Mouse (Mus musculus) limb, embryonic 12.5 days (tissue): Measurements from ENCODE around the gene Gm9507. TPM values are rescaled to one million over a fixed set of nuclear protein-coding genes. Genes with fewer than 3 reads are reported as not detected.
"Not testable (repeated sequence)": the region's sequence is repeated elsewhere in the genome, so short reads cannot be mapped to it uniquely, and the experiment has no call there.

ENCODE experiments used
- ATAC-seq: fragments of 200-750 bp; cut with Nextera tagmentation; 2 replicates; pipeline ENCODE4 v1.8.0; 2017; ENCODE audit warnings: low read depth, moderate TSS enrichment; ENCODE audit not compliant: insufficient number of reproducible peaks, insufficient read depth, low FRiP score, low TSS enrichment
- H3K27ac ChIP-seq: fragments of 300-500 bp; sonication (generic); 2 replicates; pipeline ENCODE4 v1.5.1; 2016; ENCODE audit warnings: mild to moderate bottlenecking, moderate library complexity
- H3K27me3 ChIP-seq: fragments of 300-500 bp; sonication (generic); 2 replicates; pipeline ENCODE4 v1.6.1; 2016; ENCODE audit warnings: mild to moderate bottlenecking, moderate library complexity
- H3K36me3 ChIP-seq: fragments of 300-500 bp; sonication (generic); 2 replicates; pipeline ENCODE4 v1.6.1; 2016; ENCODE audit warnings: mild to moderate bottlenecking, moderate library complexity
- H3K4me1 ChIP-seq: fragments of 300-500 bp; sonication (generic); replicated peaks from 2 replicates; pipeline ENCODE4 v1.6.1; 2016
- H3K4me2 ChIP-seq: fragments of 300-500 bp; sonication (generic); 2 replicates; pipeline ENCODE4 v1.6.1; 2016; ENCODE audit warnings: mild to moderate bottlenecking, moderate library complexity
- H3K4me3 ChIP-seq: fragments of 300-500 bp; sonication (generic); replicated peaks from 2 replicates; pipeline ENCODE4 v1.5.1; 2016; ENCODE audit warnings: mild to moderate bottlenecking
- H3K9ac ChIP-seq: fragments of 300-500 bp; sonication (generic); replicated peaks from 2 replicates; pipeline ENCODE4 v1.6.1; 2016; ENCODE audit warnings: mild to moderate bottlenecking, moderate library complexity
- H3K9me3 ChIP-seq: fragments of 300-500 bp; sonication (generic); 2 replicates; pipeline ENCODE4 v1.6.1; 2016; ENCODE audit warnings: mild to moderate bottlenecking, moderate library complexity
- WGBS: fragments of 180-500 bp; shearing (Covaris S2); methylation state at CpG from one replicate; pipeline ENCODE4 v1.1.7; 2016; 5-methylcytosine and 5-hydroxymethylcytosine counted together
- polyA plus RNA-seq: library from polyadenylated mRNA; unstranded; fragments of >200 nt; fragmentation: Nextera tagmentation; extraction: Ambion mirVana; gene quantifications from 2 replicates; pipeline ENCODE4 v1.2.1, GENCODE M21; 2016

Gene Gm9507
- polyA plus RNA-seq, 1 experiment from 2014 or later = not detected

- WGBS = 75% methylated on average over 3 of the region's 3 CpGs
Measured at GRCm38 (mm10) chr10:77804095-77804494, 7.5 kb downstream of the Gm9507 start.

DNA sequence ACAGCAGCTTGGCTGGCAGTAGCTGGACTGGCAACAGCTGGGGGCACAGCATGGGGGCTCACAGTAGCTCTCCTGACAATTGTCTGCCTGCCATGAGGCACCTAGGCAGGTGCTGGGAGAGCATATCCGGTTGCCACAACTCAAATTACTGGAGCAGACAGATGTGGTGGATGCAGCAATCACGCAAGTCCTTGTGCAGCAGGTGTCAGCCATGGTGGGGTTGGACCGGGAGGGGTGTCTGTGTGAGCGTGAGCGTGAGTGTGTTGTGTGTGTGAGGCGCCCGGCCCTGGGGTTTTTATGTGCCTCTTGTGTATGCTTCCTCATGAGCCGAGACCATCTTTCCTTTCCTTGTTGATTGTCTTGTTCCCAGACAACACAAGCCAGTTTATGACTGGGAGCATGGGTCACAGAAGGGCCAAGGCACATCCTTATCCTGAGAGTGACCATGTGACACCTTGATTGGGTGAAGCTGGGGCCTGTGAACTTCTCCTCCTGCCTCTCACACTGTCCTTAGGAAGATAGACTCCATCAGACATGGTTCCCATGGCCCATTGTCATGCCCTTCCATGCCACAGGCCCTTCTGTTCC is 12.6 kb downstream of the Gm9507 start, which contains the start of gene Gm19668:
Gene Gm19668 (minus strand): TSS at position 213 of the 588 bp plus-strand sequence.
- WGBS = 48% methylated on average over 8 of the region's 8 CpGs
- no peaks in the 10 kb centered on the region for H3K36me3 ChIP-seq
- H3K4me2 ChIP-seq = no peak within 1 kb of the TSS
- peaks cover 14% of the 10 kb centered on the region for H3K4me1 ChIP-seq
- H3K4me3 ChIP-seq = no peak within 1 kb of the TSS
- no peak within 1 kb of the TSS for H3K9ac ChIP-seq
- no peak within 1 kb of the TSS for H3K27ac ChIP-seq
- no peak for ATAC-seq
- no peaks in the 10 kb centered on the region for H3K27me3 ChIP-seq
- no peaks in the 10 kb centered on the region for H3K9me3 ChIP-seq

More at GRCm38 (mm10) chr10:77804095-77804494, 7.5 kb downstream of the Gm9507 start:
- H3K4me1 ChIP-seq = no peaks in the 10 kb centered on the region
- no peak overlapping the region for H3K9ac ChIP-seq
- H3K9me3 ChIP-seq = peaks cover 2% of the 10 kb centered on the region; the same call in 1 of the 2 replicates
- H3K4me3 ChIP-seq = no peak overlapping the region
- H3K36me3 ChIP-seq = no peaks in the 10 kb centered on the region
- H3K27me3 ChIP-seq = no peaks in the 10 kb centered on the region
- no peak overlapping the region for H3K27ac ChIP-seq
- no peak for ATAC-seq
- no peak overlapping the region for H3K4me2 ChIP-seq

- not testable (repeated sequence) for H3K9me3 ChIP-seq, H3K4me2 ChIP-seq, H3K4me3 ChIP-seq, ATAC-seq, H3K27ac ChIP-seq, H3K27me3 ChIP-seq, H3K36me3 ChIP-seq, H3K9ac ChIP-seq
- WGBS = 35% methylated on average over 3 of the region's 3 CpGs
- peaks cover 17% of the 10 kb centered on the region for H3K4me1 ChIP-seq
Measured at GRCm38 (mm10) chr10:77798164-77798920, 13.3 kb downstream of the Gm9507 start.

GRCm38 (mm10) chr10:77797677-77798076 is 14.0 kb downstream of the Gm9507 start:
- Histone ChIP-seq H3K9me3 (no peaks in the 10 kb centered on the region), H3K27me3 (no peaks in the 10 kb centered on the region), H3K27ac (no peak overlapping the region), H3K4me2 (no peak overlapping the region), H3K4me1 (peaks cover 17% of the 10 kb centered on the region), H3K4me3 (no peak overlapping the region), H3K9ac (no peak overlapping the region), H3K36me3 (no peaks in the 10 kb centered on the region)
- 17% methylated on average over 3 of the region's 3 CpGs for WGBS
- no peak for ATAC-seq

- no peak for ATAC-seq
- 65% methylated on average over 2 of the region's 2 CpGs for WGBS
- Histone ChIP-seq H3K4me3 (no peak within 1 kb of the TSS), H3K9me3 (no peaks in the 10 kb centered on the region), H3K9ac (no peak within 1 kb of the TSS), H3K4me1 (peaks cover 17% of the 10 kb centered on the region), H3K27me3 (no peaks in the 10 kb centered on the region), H3K27ac (no peak within 1 kb of the TSS), H3K36me3 (no peaks in the 10 kb centered on the region), H3K4me2 (no peak within 1 kb of the TSS)
Measured at GRCm38 (mm10) chr10:77794976-77795375, 16.7 kb downstream of the Gm9507 start, which contains the start of gene Gm9639. Gm9639 (minus strand) TSS chr10:77795076.

GRCm38 (mm10) chr10:77788621-77789020 is 23.0 kb downstream of the Gm9507 start:
- no peaks in the 10 kb centered on the region for H3K9me3 ChIP-seq
- H3K27ac ChIP-seq = no peak overlapping the region
- H3K27me3 ChIP-seq = no peaks in the 10 kb centered on the region
- H3K4me2 ChIP-seq = no peak overlapping the region
- H3K4me1 ChIP-seq = no peaks in the 10 kb centered on the region
- H3K36me3 ChIP-seq = no peaks in the 10 kb centered on the region
- ATAC-seq = no peak
- no peak overlapping the region for H3K9ac ChIP-seq
- 72% methylated on average over 2 of the region's 2 CpGs for WGBS
- H3K4me3 ChIP-seq = no peak overlapping the region

GRCm38 (mm10) chr10:77787876-77788275 is 23.8 kb downstream of the Gm9507 start, which contains the start of gene Gm7137:
Gm7137 (minus strand) TSS chr10:77788200.
- not testable (repeated sequence) for H3K27ac ChIP-seq, H3K9me3 ChIP-seq, H3K4me2 ChIP-seq, H3K4me1 ChIP-seq, H3K27me3 ChIP-seq, H3K9ac ChIP-seq, ATAC-seq, H3K36me3 ChIP-seq, H3K4me3 ChIP-seq
- 42% methylated on average over 1 of the region's 1 CpGs for WGBS

DNA sequence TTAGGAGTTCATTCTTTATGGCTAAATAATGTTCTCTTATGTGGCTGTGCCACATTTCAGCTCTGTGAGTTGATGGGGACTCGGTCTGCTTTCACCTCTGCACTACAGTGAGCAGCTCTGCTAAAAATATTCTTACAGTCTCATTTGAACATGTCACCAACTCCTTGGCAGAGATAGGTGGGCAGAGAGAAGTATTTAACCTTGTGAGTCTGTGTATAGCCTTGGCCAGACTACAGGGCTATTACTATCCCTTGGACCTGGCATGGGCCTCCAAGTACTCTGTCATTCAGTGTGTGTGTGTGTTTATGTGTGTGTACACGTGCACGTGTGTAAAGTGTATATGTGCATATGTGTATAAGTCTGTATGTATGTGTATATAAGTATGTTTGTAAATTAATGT is 28.2 kb downstream of the Gm9507 start:
- 84% methylated on average over 3 of the region's 3 CpGs for WGBS
- not testable (repeated sequence) for ATAC-seq, H3K36me3 ChIP-seq, H3K9me3 ChIP-seq, H3K27me3 ChIP-seq, H3K27ac ChIP-seq, H3K4me3 ChIP-seq, H3K9ac ChIP-seq, H3K4me1 ChIP-seq, H3K4me2 ChIP-seq

DNA sequence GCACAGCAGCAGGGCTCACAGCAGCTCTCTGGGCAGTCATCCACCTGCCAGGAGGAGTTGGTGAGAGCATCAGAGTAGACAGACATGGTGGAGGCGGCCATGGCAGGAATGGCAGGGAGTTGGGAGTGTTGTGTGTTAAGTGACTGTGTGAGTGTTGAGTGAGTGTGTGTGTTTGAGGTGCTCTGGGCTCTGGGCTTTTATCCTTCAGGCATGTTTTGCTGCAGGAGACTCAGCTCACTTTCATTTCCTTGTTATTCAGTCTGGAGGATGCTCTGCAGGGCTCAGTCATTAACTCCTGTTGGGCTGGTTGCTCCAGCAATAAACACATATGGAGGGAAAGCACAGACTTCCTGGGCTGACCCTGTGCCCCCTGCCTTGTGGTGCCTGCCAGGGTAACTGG is 29.2 kb downstream of the Gm9507 start, which contains the start of gene Gm3250:
Gene Gm3250 (minus strand): TSS at position 101 of the 400 bp plus-strand sequence.
- 40% methylated on average over 1 of the region's 1 CpGs for WGBS

GRCm38 (mm10) chr10:77776844-77777243 is 34.8 kb downstream of the Gm9507 start, which contains the start of gene Gm7138:
Gm7138 (minus strand) TSS chr10:77776944.
- not testable (repeated sequence) for H3K4me2 ChIP-seq, H3K4me3 ChIP-seq, H3K9me3 ChIP-seq, H3K4me1 ChIP-seq, H3K27ac ChIP-seq, H3K9ac ChIP-seq, H3K36me3 ChIP-seq, ATAC-seq, H3K27me3 ChIP-seq
- 64% methylated on average over 1 of the region's 1 CpGs for WGBS

More for the DNA sequence above, 29.2 kb downstream of the Gm9507 start, which contains the start of gene Gm3250:
- H3K4me2 ChIP-seq, H3K4me1 ChIP-seq, H3K9me3 ChIP-seq, H3K36me3 ChIP-seq, H3K4me3 ChIP-seq, ATAC-seq, H3K9ac ChIP-seq, H3K27ac ChIP-seq, H3K27me3 ChIP-seq: not testable (repeated sequence)

DNA sequence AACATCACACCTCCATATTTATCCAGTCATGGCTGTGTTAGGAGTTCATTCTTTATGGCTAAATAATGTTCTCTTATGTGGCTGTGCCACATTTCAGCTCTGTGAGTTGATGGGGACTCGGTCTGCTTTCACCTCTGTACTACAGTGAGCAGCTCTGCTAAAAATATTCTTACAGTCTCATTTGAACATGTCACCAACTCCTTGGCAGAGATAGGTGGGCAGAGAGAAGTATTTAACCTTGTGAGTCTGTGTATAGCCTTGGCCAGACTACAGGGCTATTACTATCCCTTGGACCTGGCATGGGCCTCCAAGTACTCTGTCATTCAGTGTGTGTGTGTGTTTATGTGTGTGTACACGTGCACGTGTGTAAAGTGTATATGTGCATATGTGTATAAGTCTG is 39.5 kb downstream of the Gm9507 start:
- H3K9ac ChIP-seq, ATAC-seq, H3K9me3 ChIP-seq, H3K27ac ChIP-seq, H3K4me2 ChIP-seq, H3K27me3 ChIP-seq, H3K4me3 ChIP-seq, H3K36me3 ChIP-seq, H3K4me1 ChIP-seq: not testable (repeated sequence)
- 95% methylated on average over 3 of the region's 3 CpGs for WGBS
